Mouse (Mus musculus) stomach, postnatal 0 days (tissue): ENCODE measurements at regions not wholly inside any gene's neighbourhood (a gene's known extent, or its start where the extent isn't known, plus 50 kb on each side); places are given as distances from the start of the nearest gene placed in this dataset.
A peak's percentile ranks its signal among the peaks of the same experiment; 100 is the strongest.

ENCODE experiments used
- ATAC-seq: fragments of 200-750 bp; cut with Nextera tagmentation; 2 replicates; pipeline ENCODE4 v1.8.0; 2017; ENCODE audit not compliant: low FRiP score, low TSS enrichment
- DNase-seq: peaks from one replicate; pipeline ENCODE4 v3.0.0-alpha.2; 2016; ENCODE audit warnings: low spot score
- H3K27ac ChIP-seq: fragments of 300-500 bp; sonication (generic); replicated peaks from 2 replicates; pipeline ENCODE4 v1.5.1; 2014; ENCODE audit warnings: mild to moderate bottlenecking, control low read depth
- H3K27me3 ChIP-seq: fragments of 300-500 bp; sonication (generic); 2 replicates; pipeline ENCODE4 v1.6.1; 2014; ENCODE audit warnings: low read length; ENCODE audit not compliant: control insufficient read depth, insufficient read depth
- H3K36me3 ChIP-seq: fragments of 300-500 bp; sonication (generic); 2 replicates; pipeline ENCODE4 v1.6.1; 2014; ENCODE audit warnings: low read length, mixed read lengths; ENCODE audit not compliant: control insufficient read depth, insufficient read depth
- H3K4me1 ChIP-seq: fragments of 300-500 bp; sonication (generic); replicated peaks from 2 replicates; pipeline ENCODE4 v1.6.1; 2014; ENCODE audit warnings: antibody characterized with exemption; ENCODE audit not compliant: control insufficient read depth, insufficient read depth
- H3K4me2 ChIP-seq: fragments of 300-500 bp; sonication (generic); replicated peaks from 2 replicates; pipeline ENCODE4 v1.6.1; 2014; ENCODE audit warnings: low read depth, mild to moderate bottlenecking, control low read depth, moderate library complexity
- H3K4me3 ChIP-seq: fragments of 300-500 bp; sonication (generic); 2 replicates; pipeline ENCODE4 v1.5.1; 2014; ENCODE audit warnings: low read depth, low read length, control low read depth
- H3K9ac ChIP-seq: fragments of 300-500 bp; sonication (generic); 2 replicates; pipeline ENCODE4 v1.6.1; 2014; ENCODE audit warnings: mild to moderate bottlenecking, low read length, control low read depth, mixed read lengths
- H3K9me3 ChIP-seq: fragments of 300-500 bp; sonication (generic); 2 replicates; pipeline ENCODE4 v1.6.1; 2016; ENCODE audit warnings: low read length; ENCODE audit not compliant: control insufficient read depth
- CTCF ChIP-seq: IDR thresholded peaks from 2 replicates; pipeline ENCODE4 v1.5.1; 2016; ENCODE audit warnings: antibody characterized with exemption, low read depth, mild to moderate bottlenecking, moderate library complexity
- EP300 ChIP-seq: optimal IDR thresholded peaks from 2 replicates; pipeline ENCODE3; 2016; ENCODE audit warnings: antibody characterized with exemption
- WGBS: fragments of 180-500 bp; shearing (Covaris S2); extraction: QIAGEN DNeasy Blood & Tissue Kit; methylation state at CpG from one replicate; pipeline ENCODE4 v1.1.7; 2014; 5-methylcytosine and 5-hydroxymethylcytosine counted together

DNA sequence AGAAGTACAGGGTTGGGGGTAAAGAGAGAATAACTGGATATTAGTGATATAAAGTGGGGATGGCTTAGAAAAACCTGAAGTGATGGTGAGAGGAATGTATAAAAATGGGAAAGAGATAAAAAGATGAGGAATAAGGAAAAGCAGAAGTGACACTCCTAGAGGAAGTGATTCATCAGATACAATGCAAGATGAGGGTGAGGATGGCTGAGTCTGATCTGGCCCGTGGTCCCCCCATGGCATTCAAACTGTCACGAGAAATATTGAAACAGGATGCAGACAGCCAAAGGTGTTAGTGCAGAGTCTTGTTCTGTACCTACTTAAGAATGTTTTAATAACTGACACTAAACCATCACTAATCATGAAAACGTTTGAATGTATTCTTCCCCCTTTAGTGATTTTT lies 56.2 kb upstream of the Kitl start:
- ATAC-seq (no peak), DNase-seq (no peak)
- Histone ChIP-seq H3K4me1 (no peaks in the 10 kb centered on the region), H3K9ac (no peak overlapping the region), H3K27ac (no peak overlapping the region), H3K9me3 (no peaks in the 10 kb centered on the region), H3K36me3 (no peaks in the 10 kb centered on the region), H3K27me3 (no peaks in the 10 kb centered on the region), H3K4me3 (no peak overlapping the region), H3K4me2 (no peak overlapping the region)
- no peak for TF ChIP-seq CTCF
- no peak for TF ChIP-seq EP300
- WGBS = 75% methylated on average over 3 of the region's 3 CpGs

DNA sequence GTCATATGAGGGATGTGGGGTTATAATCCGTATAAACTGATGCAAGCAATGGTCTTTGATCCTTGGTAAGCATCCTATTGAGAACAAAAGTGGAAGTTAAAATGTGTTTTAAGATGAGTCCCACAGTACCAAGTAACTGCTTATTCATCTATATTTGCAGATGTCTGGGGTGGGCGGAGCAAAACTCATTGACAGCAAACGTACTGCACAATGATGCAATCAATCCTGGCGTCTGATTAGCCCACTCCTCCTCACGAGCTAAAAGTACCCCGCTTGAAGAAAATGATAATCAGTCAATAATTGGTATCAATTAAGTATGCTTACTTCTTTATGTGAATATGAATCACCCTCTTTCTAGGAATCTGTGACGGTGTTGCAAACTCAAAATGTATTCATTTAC lies 62.9 kb upstream of the Kitl start:
- H3K9ac ChIP-seq = no peak overlapping the region
- DNase-seq (no peak), ATAC-seq (no peak)
- H3K27ac ChIP-seq = no peak overlapping the region
- no peak overlapping the region for H3K4me2 ChIP-seq
- H3K9me3 ChIP-seq = no peaks in the 10 kb centered on the region
- H3K4me3 ChIP-seq = no peak overlapping the region
- no peaks in the 10 kb centered on the region for H3K36me3 ChIP-seq
- H3K4me1 ChIP-seq = no peaks in the 10 kb centered on the region
- TF ChIP-seq CTCF (no peak), EP300 (no peak)
- H3K27me3 ChIP-seq = no peaks in the 10 kb centered on the region
- WGBS = 70% methylated on average over 7 of the region's 7 CpGs

DNA sequence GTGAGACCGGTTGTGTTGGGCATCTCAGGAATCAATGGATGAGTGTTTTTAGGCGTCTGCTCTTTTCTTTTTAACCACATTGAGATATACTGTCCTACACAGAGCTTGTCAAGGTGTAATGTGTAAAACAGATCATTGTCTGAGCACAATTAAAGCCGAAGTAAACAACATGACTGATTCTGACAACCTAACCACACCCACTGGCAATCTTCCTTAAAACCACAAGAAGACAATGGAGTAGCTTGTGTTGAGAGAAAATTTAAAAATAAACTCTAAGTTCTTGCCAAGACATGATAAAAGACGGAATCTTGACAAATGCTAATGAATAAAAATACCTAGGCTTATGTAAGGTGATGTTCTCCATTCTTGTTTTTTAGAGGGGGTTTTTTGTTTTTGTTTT lies 63.7 kb upstream of the Kitl start:
- no peaks in the 10 kb centered on the region for H3K36me3 ChIP-seq
- H3K4me1 ChIP-seq = no peaks in the 10 kb centered on the region
- no peak overlapping the region for H3K27ac ChIP-seq
- DNase-seq = no peak
- no peak overlapping the region for H3K4me3 ChIP-seq
- TF ChIP-seq EP300 = no peak
- no peak for TF ChIP-seq CTCF
- H3K9ac ChIP-seq = no peak overlapping the region
- H3K9me3 ChIP-seq = no peaks in the 10 kb centered on the region
- WGBS = 71% methylated on average over 4 of the region's 4 CpGs
- H3K27me3 ChIP-seq = no peaks in the 10 kb centered on the region
- H3K4me2 ChIP-seq = no peak overlapping the region
- no peak for ATAC-seq

DNA sequence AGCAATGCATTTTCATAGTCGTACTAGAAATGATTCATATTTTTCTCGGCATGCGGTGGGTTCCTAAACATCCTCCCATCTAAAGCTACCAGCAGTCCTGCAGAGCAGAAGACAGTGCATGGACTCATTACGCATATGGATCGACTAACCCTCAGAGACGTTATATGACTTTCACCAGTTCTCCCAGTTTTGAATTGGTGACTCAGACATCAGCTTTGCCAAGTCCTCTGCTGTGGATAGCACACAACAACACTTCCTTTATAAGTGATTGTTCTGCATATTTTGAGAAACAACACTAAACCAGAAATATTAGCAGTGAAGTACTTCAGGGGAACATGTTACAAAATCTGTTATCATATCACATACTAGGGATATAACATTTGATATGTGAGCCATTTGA lies 64.1 kb upstream of the Kitl start:
- H3K36me3 ChIP-seq = no peaks in the 10 kb centered on the region
- H3K9me3 ChIP-seq = no peaks in the 10 kb centered on the region
- H3K4me2 ChIP-seq = no peak overlapping the region
- no peak for ATAC-seq
- H3K27ac ChIP-seq = no peak overlapping the region
- 77% methylated on average over 6 of the region's 6 CpGs for WGBS
- DNase-seq = no peak
- TF ChIP-seq CTCF = no peak
- TF ChIP-seq EP300 = no peak
- H3K4me1 ChIP-seq = no peaks in the 10 kb centered on the region
- H3K27me3 ChIP-seq = no peaks in the 10 kb centered on the region
- no peak overlapping the region for H3K4me3 ChIP-seq
- H3K9ac ChIP-seq = no peak overlapping the region

DNA sequence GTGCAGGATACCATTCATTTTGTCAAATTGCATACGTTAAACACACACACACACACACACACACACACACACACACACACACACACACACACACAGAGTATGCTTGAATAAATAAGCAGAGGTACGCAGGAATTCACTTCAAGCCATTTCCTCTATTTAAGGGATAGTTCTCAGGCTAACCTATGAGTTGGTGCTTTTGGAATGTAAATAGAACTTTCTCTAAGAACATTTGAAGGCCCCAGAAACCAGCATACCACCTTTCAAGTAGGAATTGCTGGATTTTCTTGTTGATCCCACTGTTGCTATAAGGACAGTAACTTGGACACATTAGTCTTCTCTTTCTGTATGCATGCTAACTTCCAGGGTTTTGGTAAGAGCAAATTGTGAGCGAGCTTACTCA lies 66.7 kb upstream of the Kitl start:
- 29% methylated on average over 3 of the region's 3 CpGs for WGBS
- Histone ChIP-seq H3K4me2 (no peak overlapping the region), H3K4me1 (no peaks in the 10 kb centered on the region), H3K4me3 (no peak overlapping the region), H3K27ac (peak overlapping the region; percentile 50), H3K9ac (no peak overlapping the region), H3K36me3 (no peaks in the 10 kb centered on the region), H3K27me3 (no peaks in the 10 kb centered on the region), H3K9me3 (no peaks in the 10 kb centered on the region)
- DNase-seq (no peak), ATAC-seq (peak; percentile 63; the same call in 1 of the 2 replicates)
- no peak for TF ChIP-seq CTCF
- no peak for TF ChIP-seq EP300

DNA sequence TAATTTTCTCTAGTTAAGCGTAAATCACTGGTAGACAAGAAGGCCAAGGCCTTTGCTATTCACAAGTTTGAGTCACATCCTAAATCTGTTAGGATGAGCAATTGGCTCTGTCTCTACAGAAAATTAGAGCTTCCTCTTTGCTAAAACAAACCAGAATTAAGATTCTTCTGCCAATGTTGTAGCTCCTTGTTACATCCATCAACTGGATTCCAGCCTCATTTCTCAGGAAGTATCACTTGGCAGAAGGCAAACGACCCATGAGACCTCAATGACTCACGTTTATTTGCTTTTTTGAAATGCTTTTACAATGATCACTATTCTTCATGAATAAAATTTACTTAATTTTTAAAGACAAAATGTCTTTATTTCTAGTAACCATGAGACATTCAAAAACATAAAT lies 70.0 kb upstream of the Kitl start:
- Histone ChIP-seq H3K4me1 (no peaks in the 10 kb centered on the region), H3K27me3 (no peaks in the 10 kb centered on the region), H3K36me3 (no peaks in the 10 kb centered on the region), H3K27ac (no peak overlapping the region), H3K4me3 (no peak overlapping the region), H3K9ac (no peak overlapping the region), H3K9me3 (no peaks in the 10 kb centered on the region), H3K4me2 (no peak overlapping the region)
- WGBS = 64% methylated on average over 3 of the region's 3 CpGs
- DNase-seq (no peak), ATAC-seq (no peak)
- TF ChIP-seq CTCF = no peak
- TF ChIP-seq EP300 = no peak
